Mouse (Mus musculus) embryonic fibroblast, embryonic 13.5 days (primary cell): ENCODE measurements around the gene Dlg2.

ENCODE experiments used
- CTCF ChIP-seq: IDR thresholded peaks from 2 replicates; pipeline ENCODE4 v1.5.1; 2011; ENCODE audit warnings: mild to moderate bottlenecking, control low read depth, low read length, moderate library complexity, borderline replicate concordance; ENCODE audit not compliant: insufficient read depth
- POLR2A ChIP-seq: IDR thresholded peaks from 2 replicates; pipeline ENCODE4 v1.6.1; 2011; ENCODE audit warnings: low read depth, mild to moderate bottlenecking, control low read depth, low read length, moderate library complexity

- TF ChIP-seq POLR2A (no peak), CTCF (no peak)
These were observed 311.5 kb downstream of the Dlg2 start for GRCm38 (mm10) chr7:90787945-90788344.
